Mouse (Mus musculus) lung, embryonic 14.5 days (tissue): ENCODE measurements at regions not wholly inside any gene's neighbourhood (a gene's known extent, or its start where the extent isn't known, plus 50 kb on each side); places are given as distances from the start of the nearest gene placed in this dataset.
A peak's percentile ranks its signal among the peaks of the same experiment; 100 is the strongest.
"Not testable (repeated sequence)": the region's sequence is repeated elsewhere in the genome, so short reads cannot be mapped to it uniquely, and the experiment has no call there.

Source experiments
- ATAC-seq: fragments of 200-750 bp; cut with Nextera tagmentation; 2 replicates; pipeline ENCODE4 v1.8.0; 2017; ENCODE audit warnings: mild to moderate bottlenecking, moderate TSS enrichment, moderate library complexity; ENCODE audit not compliant: insufficient read depth
- DNase-seq: peaks from one replicate; pipeline ENCODE4 v3.0.0-alpha.2; 2015
- H3K27ac ChIP-seq: fragments of 300-500 bp; sonication (generic); 2 replicates; pipeline ENCODE4 v1.5.1; 2014; ENCODE audit warnings: low read depth, mild to moderate bottlenecking, moderate library complexity
- H3K27me3 ChIP-seq: fragments of 300-500 bp; sonication (generic); 2 replicates; pipeline ENCODE4 v1.6.1; 2014; ENCODE audit warnings: low read length, control low read depth; ENCODE audit not compliant: insufficient read depth
- H3K36me3 ChIP-seq: fragments of 300-500 bp; sonication (generic); 2 replicates; pipeline ENCODE4 v1.6.1; 2014; ENCODE audit warnings: control low read depth; ENCODE audit not compliant: insufficient read depth
- H3K4me1 ChIP-seq: fragments of 300-500 bp; sonication (generic); 2 replicates; pipeline ENCODE4 v1.6.1; 2014; ENCODE audit warnings: antibody characterized with exemption, control low read depth; ENCODE audit not compliant: insufficient read depth
- H3K4me2 ChIP-seq: fragments of 300-500 bp; sonication (generic); 2 replicates; pipeline ENCODE4 v1.6.1; 2014; ENCODE audit warnings: mild to moderate bottlenecking
- H3K4me3 ChIP-seq: fragments of 300-500 bp; sonication (generic); 2 replicates; pipeline ENCODE4 v1.5.1; 2014; ENCODE audit warnings: low read depth, low read length
- H3K9ac ChIP-seq: fragments of 300-500 bp; sonication (generic); 2 replicates; pipeline ENCODE4 v1.6.1; 2014
- H3K9me3 ChIP-seq: fragments of 300-500 bp; sonication (generic); 2 replicates; pipeline ENCODE4 v1.6.1; 2016; ENCODE audit warnings: low read depth, low read length, control low read depth
- CTCF ChIP-seq: IDR thresholded peaks from 2 replicates; pipeline ENCODE4 v1.5.1; 2016; ENCODE audit warnings: antibody characterized with exemption, low read depth
- WGBS: fragments of 180-500 bp; shearing (Covaris S2); extraction: QIAGEN DNeasy Blood & Tissue Kit; methylation state at CpG from one replicate; pipeline ENCODE4 v1.1.7; 2014; 5-methylcytosine and 5-hydroxymethylcytosine counted together

- no peak overlapping the region for H3K9ac ChIP-seq
- H3K27me3 ChIP-seq = no peaks in the 10 kb centered on the region
- DNase-seq (peak; percentile 24), ATAC-seq (no peak; the same call in 1 of the 2 replicates)
- WGBS = 46% methylated on average over 1 of the region's 1 CpGs
- H3K4me2 ChIP-seq = no peak overlapping the region
- no peak for TF ChIP-seq CTCF
- H3K4me1 ChIP-seq = no peaks in the 10 kb centered on the region
- no peaks in the 10 kb centered on the region for H3K9me3 ChIP-seq
- no peaks in the 10 kb centered on the region for H3K36me3 ChIP-seq
- H3K27ac ChIP-seq = no peak overlapping the region
- H3K4me3 ChIP-seq = no peak overlapping the region
Measured at GRCm38 (mm10) chr10:38357539-38358232, 463.9 kb downstream of the Rfpl4b start.

- no peaks in the 10 kb centered on the region for H3K9me3 ChIP-seq
- no peaks in the 10 kb centered on the region for H3K4me1 ChIP-seq
- H3K4me3 ChIP-seq = no peak overlapping the region
- DNase-seq (peak; percentile 13), ATAC-seq (no peak)
- H3K36me3 ChIP-seq = no peaks in the 10 kb centered on the region
- H3K9ac ChIP-seq = no peak overlapping the region
- no peak for TF ChIP-seq CTCF
- no peak overlapping the region for H3K4me2 ChIP-seq
- WGBS = 33% methylated on average over 2 of the region's 2 CpGs
- H3K27me3 ChIP-seq = no peaks in the 10 kb centered on the region
- H3K27ac ChIP-seq = no peak overlapping the region
Measured at GRCm38 (mm10) chr10:38353973-38354372, 467.6 kb downstream of the Rfpl4b start.

GRCm38 (mm10) chr10:38353526-38353925 is 468.1 kb downstream of the Rfpl4b start:
- whole genome bisulfite sequencing = 50% methylated on average over 5 of the region's 5 CpGs

GRCm38 (mm10) chr10:38347029-38347428 is 474.6 kb downstream of the Rfpl4b start:
- DNase-seq = not testable (repeated sequence)
- WGBS = 39% methylated on average over 8 of the region's 8 CpGs

More at GRCm38 (mm10) chr10:38353526-38353925, 468.1 kb downstream of the Rfpl4b start:
- H3K9me3 ChIP-seq = no peaks in the 10 kb centered on the region
- H3K4me2 ChIP-seq = no peak overlapping the region
- H3K27ac ChIP-seq = no peak overlapping the region
- no peak for TF ChIP-seq CTCF
- no peaks in the 10 kb centered on the region for H3K36me3 ChIP-seq
- ATAC-seq (peak; percentile 69), DNase-seq (peak; percentile 78)
- H3K9ac ChIP-seq = no peak overlapping the region
- H3K4me3 ChIP-seq = no peak overlapping the region
- H3K27me3 ChIP-seq = no peaks in the 10 kb centered on the region
- no peaks in the 10 kb centered on the region for H3K4me1 ChIP-seq

GRCm38 (mm10) chr10:38340406-38341175 is 481.0 kb downstream of the Rfpl4b start:
- Histone ChIP-seq H3K27ac (no peak overlapping the region), H3K9ac (no peak overlapping the region), H3K27me3 (no peaks in the 10 kb centered on the region), H3K4me2 (no peak overlapping the region), H3K4me1 (no peaks in the 10 kb centered on the region), H3K9me3 (no peaks in the 10 kb centered on the region), H3K4me3 (no peak overlapping the region), H3K36me3 (no peaks in the 10 kb centered on the region)
- DNase-seq (no peak), ATAC-seq (no peak)
- WGBS = 73% methylated on average over 1 of the region's 1 CpGs
- no peak for TF ChIP-seq CTCF

More at GRCm38 (mm10) chr10:38347029-38347428, 474.6 kb downstream of the Rfpl4b start:
- not testable (repeated sequence) for H3K9ac ChIP-seq, H3K9me3 ChIP-seq, H3K4me3 ChIP-seq, H3K4me1 ChIP-seq, ATAC-seq, H3K27ac ChIP-seq, H3K36me3 ChIP-seq, H3K27me3 ChIP-seq, H3K4me2 ChIP-seq

GRCm38 (mm10) chr10:38308716-38309392 is 512.7 kb downstream of the Rfpl4b start:
- Histone ChIP-seq H3K27ac (peak overlapping the region; percentile 64; the same call in 1 of the 2 replicates), H3K4me1 (0 out of 2 replicates have a peak, but pooled peaks cover 4% of the 10 kb centered on the region), H3K9me3 (no peaks in the 10 kb centered on the region), H3K27me3 (no peaks in the 10 kb centered on the region), H3K9ac (no peak overlapping the region), H3K4me2 (no peak overlapping the region), H3K4me3 (no peak overlapping the region), H3K36me3 (no peaks in the 10 kb centered on the region)
- 25% methylated on average over 5 of the region's 5 CpGs for WGBS
- TF ChIP-seq CTCF = no peak
- ATAC-seq (peak; percentile 86), DNase-seq (peak; percentile 86)

GRCm38 (mm10) chr10:38295724-38296123 is 525.9 kb downstream of the Rfpl4b start:
- TF ChIP-seq CTCF = no peak
- Histone ChIP-seq H3K36me3 (no peaks in the 10 kb centered on the region), H3K4me1 (no peaks in the 10 kb centered on the region), H3K4me3 (no peak overlapping the region), H3K27ac (no peak overlapping the region), H3K9ac (no peak overlapping the region), H3K27me3 (no peaks in the 10 kb centered on the region), H3K9me3 (no peaks in the 10 kb centered on the region), H3K4me2 (no peak overlapping the region)
- WGBS = 21% methylated on average over 2 of the region's 2 CpGs
- DNase-seq = peak; percentile 64
- ATAC-seq = no peak
